Mouse (Mus musculus): ENCODE results near the gene Mfap4.

GRCm38 (mm10) chr11:61447296-61447695 lies 37.9 kb upstream of the Mfap4 start:
- TF ChIP-seq CTCF (conservative IDR thresholded peaks at IDR 0.05; ENCODE audit: low read length): no peak
- no peak for TF ChIP-seq POU5F1 (IDR thresholded peaks at IDR 0.05; ENCODE audit: borderline replicate concordance, low read length)

Data from E14TG2a.4 (cell line).